Mouse (Mus musculus) liver, embryonic 12.5 days (tissue): ENCODE data around the gene Gm5134. TPM values are rescaled to one million over a fixed set of nuclear protein-coding genes. Genes with fewer than 3 reads are reported as not detected.

ENCODE experiments used
- ATAC-seq: fragments of 200-750 bp; cut with Nextera tagmentation; 2 replicates; pipeline ENCODE4 v1.8.0; 2017; ENCODE audit warnings: moderate number of reproducible peaks, mild to moderate bottlenecking, moderate library complexity
- H3K27ac ChIP-seq: fragments of 300-500 bp; sonication (generic); 2 replicates; pipeline ENCODE4 v1.5.1; 2016; ENCODE audit warnings: mild to moderate bottlenecking
- H3K27me3 ChIP-seq: fragments of 300-500 bp; sonication (generic); replicated peaks from 2 replicates; pipeline ENCODE4 v1.6.1; 2016; ENCODE audit warnings: mild to moderate bottlenecking, moderate library complexity
- H3K36me3 ChIP-seq: fragments of 300-500 bp; sonication (generic); 2 replicates; pipeline ENCODE4 v1.6.1; 2016; ENCODE audit warnings: mild to moderate bottlenecking, moderate library complexity
- H3K4me1 ChIP-seq: fragments of 300-500 bp; sonication (generic); 2 replicates; pipeline ENCODE4 v1.6.1; 2016
- H3K4me2 ChIP-seq: fragments of 300-500 bp; sonication (generic); 2 replicates; pipeline ENCODE4 v1.6.1; 2016; ENCODE audit warnings: mild to moderate bottlenecking, moderate library complexity
- H3K4me3 ChIP-seq: fragments of 300-500 bp; sonication (generic); 2 replicates; pipeline ENCODE4 v1.5.1; 2016; ENCODE audit warnings: mild to moderate bottlenecking, moderate library complexity
- H3K9ac ChIP-seq: fragments of 300-500 bp; sonication (generic); 2 replicates; pipeline ENCODE4 v1.6.1; 2016; ENCODE audit warnings: mild to moderate bottlenecking, moderate library complexity
- H3K9me3 ChIP-seq: fragments of 300-500 bp; sonication (generic); replicated peaks from 2 replicates; pipeline ENCODE4 v1.6.1; 2016; ENCODE audit warnings: mild to moderate bottlenecking, moderate library complexity
- WGBS: fragments of 180-500 bp; shearing (Covaris S2); methylation state at CpG from one replicate; pipeline ENCODE4 v1.1.7; 2016; ENCODE audit not compliant: insufficient replicate concordance; 5-methylcytosine and 5-hydroxymethylcytosine counted together
- polyA plus RNA-seq: library from polyadenylated mRNA; unstranded; fragments of >200 nt; fragmentation: Nextera tagmentation; extraction: Ambion mirVana; gene quantifications from 2 replicates; pipeline ENCODE4 v1.2.1, GENCODE M21; 2016

Gm5134 gene
- polyA plus RNA-seq, 1 experiment from 2014 or later: 0.07 TPM

DNA sequence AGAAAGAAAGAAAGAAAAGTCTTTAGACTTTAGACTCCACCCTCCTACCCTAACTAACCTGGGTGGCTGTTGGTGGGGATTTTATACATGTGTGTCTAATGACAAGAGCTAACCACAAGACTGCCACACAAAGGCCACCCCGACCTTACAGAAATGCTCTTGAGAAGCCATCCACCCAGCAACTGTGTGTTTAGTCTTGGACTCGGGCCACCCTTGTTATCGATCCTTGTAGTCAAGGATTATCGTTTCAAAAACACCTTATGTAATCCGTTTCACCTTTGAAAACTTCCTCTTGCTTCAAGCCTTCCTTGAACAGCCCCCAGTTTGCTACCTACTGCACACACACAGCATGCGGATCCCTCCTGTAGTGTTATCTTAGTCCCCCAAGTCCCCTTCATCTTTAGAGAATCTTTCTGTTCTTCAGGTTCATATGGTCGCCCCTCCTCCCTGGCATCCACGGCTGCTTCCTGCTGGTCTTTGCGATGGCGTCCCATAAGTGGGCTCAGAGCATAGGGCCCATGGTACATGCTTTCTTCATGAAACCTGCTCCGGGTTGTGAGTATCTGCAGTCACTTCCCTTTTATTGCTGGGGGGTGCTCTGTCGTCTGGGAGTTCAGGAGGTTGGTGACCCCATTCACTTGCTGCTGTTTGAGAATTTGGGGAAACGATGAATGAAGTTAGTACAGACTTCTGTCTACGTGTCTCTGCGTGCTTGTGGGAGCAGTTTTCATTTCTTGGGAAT lies 11.4 kb upstream of the Gm5134 start, which contains the start of gene Vpreb3:
Gene Vpreb3, plus strand, starts transcription at position 322 of the 742 bp plus-strand sequence.
- Histone ChIP-seq H3K4me1 (peaks cover 29% of the 10 kb centered on the region), H3K27me3 (peaks cover 15% of the 10 kb centered on the region)

GRCm38 (mm10) chr10:75944066-75944772 lies 10.1 kb upstream of the Gm5134 start:
- 56% methylated on average over 11 of the region's 11 CpGs for WGBS
- no peak overlapping the region for H3K27ac ChIP-seq
- H3K9me3 ChIP-seq: no peaks in the 10 kb centered on the region
- H3K4me1 ChIP-seq: peaks cover 19% of the 10 kb centered on the region
- H3K36me3 ChIP-seq: no peaks in the 10 kb centered on the region
- H3K27me3 ChIP-seq: peaks cover 29% of the 10 kb centered on the region
- no peak overlapping the region for H3K4me2 ChIP-seq
- H3K9ac ChIP-seq: no peak overlapping the region
- no peak for ATAC-seq
- H3K4me3 ChIP-seq: no peak overlapping the region

More for the DNA sequence above, 11.4 kb upstream of the Gm5134 start, which contains the start of gene Vpreb3:
- Histone ChIP-seq H3K9ac (no peak within 1 kb of the TSS), H3K4me3 (no peak within 1 kb of the TSS), H3K9me3 (no peaks in the 10 kb centered on the region), H3K4me2 (no peak within 1 kb of the TSS), H3K36me3 (peaks cover 2% of the 10 kb centered on the region; the same call in 1 of the 2 replicates), H3K27ac (no peak within 1 kb of the TSS)
- ATAC-seq: no peak
- 64% methylated on average over 15 of the region's 15 CpGs for WGBS

DNA sequence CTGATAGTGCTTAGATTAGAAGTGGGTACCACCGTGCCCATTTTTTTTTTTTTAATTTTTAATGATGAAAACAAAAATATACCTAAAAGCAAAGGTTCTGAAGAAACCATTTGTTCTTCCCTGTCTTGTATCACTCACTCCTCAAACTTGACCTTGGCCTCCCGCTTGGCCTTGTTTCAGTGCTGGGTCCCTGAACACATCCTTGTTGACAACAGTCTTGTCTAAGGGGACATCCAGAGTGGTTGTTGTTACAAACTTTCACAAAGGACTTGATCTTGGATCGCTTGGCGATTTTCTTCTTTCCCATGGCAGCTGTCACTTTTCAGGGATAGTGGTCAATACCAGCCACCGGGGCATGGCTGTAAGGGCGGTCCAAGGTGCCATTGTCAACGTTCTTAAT lies 9.1 kb upstream of the Gm5134 start:
- Histone ChIP-seq H3K27ac (no peak overlapping the region), H3K27me3 (peaks cover 38% of the 10 kb centered on the region), H3K4me1 (peaks cover 9% of the 10 kb centered on the region), H3K4me2 (no peak overlapping the region), H3K9me3 (no peaks in the 10 kb centered on the region), H3K4me3 (no peak overlapping the region), H3K9ac (no peak overlapping the region), H3K36me3 (no peaks in the 10 kb centered on the region)
- WGBS: 84% methylated on average over 7 of the region's 7 CpGs
- no peak for ATAC-seq

GRCm38 (mm10) chr10:75945896-75946295 lies 8.4 kb upstream of the Gm5134 start:
- Histone ChIP-seq H3K36me3 (no peaks in the 10 kb centered on the region), H3K4me1 (peaks cover 8% of the 10 kb centered on the region), H3K9me3 (no peaks in the 10 kb centered on the region), H3K27me3 (peaks cover 45% of the 10 kb centered on the region), H3K27ac (no peak overlapping the region), H3K9ac (no peak overlapping the region), H3K4me3 (no peak overlapping the region), H3K4me2 (no peak overlapping the region)
- 73% methylated on average over 7 of the region's 7 CpGs for WGBS
- ATAC-seq: no peak

GRCm38 (mm10) chr10:75948079-75948478 lies 6.2 kb upstream of the Gm5134 start:
- Histone ChIP-seq H3K4me1 (peaks cover 11% of the 10 kb centered on the region; the same call in 1 of the 2 replicates), H3K4me3 (no peak overlapping the region), H3K9me3 (no peaks in the 10 kb centered on the region), H3K9ac (no peak overlapping the region), H3K36me3 (no peaks in the 10 kb centered on the region), H3K27me3 (peaks cover 60% of the 10 kb centered on the region), H3K27ac (no peak overlapping the region), H3K4me2 (no peak overlapping the region)
- WGBS: 64% methylated on average over 5 of the region's 5 CpGs
- ATAC-seq: no peak

DNA sequence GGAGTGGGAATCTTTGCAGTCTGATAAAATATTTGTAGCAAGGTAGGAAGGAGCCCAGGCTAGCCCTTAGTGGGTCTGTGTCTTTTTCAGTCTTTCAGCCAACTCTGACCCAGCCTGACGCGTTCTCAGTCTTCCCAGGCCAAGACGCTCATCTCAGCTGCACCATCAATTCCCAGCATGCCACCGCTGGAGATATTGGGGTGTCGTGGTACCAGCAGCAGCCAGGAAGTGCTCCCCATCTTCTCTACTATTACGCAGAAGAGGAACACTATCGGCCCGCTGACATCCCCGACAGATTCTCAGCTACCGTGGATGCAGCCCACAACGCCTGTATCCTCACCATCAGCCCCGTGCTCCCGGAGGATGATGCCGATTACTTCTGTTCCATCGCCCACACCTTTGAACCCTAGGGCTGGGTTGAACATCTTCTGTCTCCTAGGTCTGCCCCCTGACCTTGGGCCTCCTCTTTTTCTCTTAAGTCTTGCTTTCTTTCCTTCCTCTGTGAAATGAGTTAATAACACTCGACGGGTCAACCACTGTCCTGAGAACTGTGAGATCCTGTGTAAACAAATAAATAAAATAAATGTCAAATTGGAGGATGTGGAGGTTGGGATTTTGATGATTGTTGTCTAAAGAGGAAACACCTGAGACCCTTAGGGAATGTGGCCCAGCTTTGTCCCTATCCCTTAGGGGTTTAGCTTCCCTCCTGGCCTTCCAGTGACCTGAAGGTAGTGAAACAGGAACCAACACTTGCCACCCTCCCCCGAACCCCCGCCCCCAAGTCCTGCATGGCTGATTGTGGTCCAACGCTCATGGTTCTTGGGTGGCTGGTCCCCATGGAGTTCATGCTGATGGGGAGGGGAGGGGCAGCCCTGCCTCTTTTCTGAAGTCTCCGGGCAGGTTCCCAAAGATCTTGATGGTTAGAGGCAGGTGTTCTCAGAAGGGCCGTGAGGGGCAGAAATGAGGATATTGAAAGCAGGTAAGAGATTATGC lies 5.0 kb upstream of the Gm5134 start:
- no peak for ATAC-seq
- no peak overlapping the region for H3K27ac ChIP-seq

GRCm38 (mm10) chr10:75950791-75951210 lies 3.5 kb upstream of the Gm5134 start:
- Histone ChIP-seq H3K4me2 (peak overlapping the region; percentile 69), H3K27me3 (peaks cover 80% of the 10 kb centered on the region)
- 8% methylated on average over 23 of the region's 23 CpGs for WGBS

More for the DNA sequence above, 5.0 kb upstream of the Gm5134 start:
- H3K4me2 ChIP-seq: no peak overlapping the region
- WGBS: 73% methylated on average over 22 of the region's 22 CpGs
- peaks cover 69% of the 10 kb centered on the region for H3K27me3 ChIP-seq
- H3K36me3 ChIP-seq: no peaks in the 10 kb centered on the region
- H3K4me3 ChIP-seq: no peak overlapping the region
- peaks cover 20% of the 10 kb centered on the region for H3K4me1 ChIP-seq
- H3K9me3 ChIP-seq: no peaks in the 10 kb centered on the region
- H3K9ac ChIP-seq: no peak overlapping the region

GRCm38 (mm10) chr10:75951424-75952050 lies 2.8 kb upstream of the Gm5134 start:
- peaks cover 75% of the 10 kb centered on the region for H3K27me3 ChIP-seq
- 3% methylated on average over 13 of the region's 13 CpGs for WGBS
- no peak overlapping the region for H3K27ac ChIP-seq
- no peak for ATAC-seq
- peaks cover 25% of the 10 kb centered on the region for H3K4me1 ChIP-seq
- H3K4me3 ChIP-seq: peak overlapping the region; percentile 48
- no peaks in the 10 kb centered on the region for H3K36me3 ChIP-seq
- peak overlapping the region; percentile 52; the same call in 1 of the 2 replicates for H3K9ac ChIP-seq
- H3K4me2 ChIP-seq: peak overlapping the region; percentile 69
- H3K9me3 ChIP-seq: no peaks in the 10 kb centered on the region

More at GRCm38 (mm10) chr10:75950791-75951210, 3.5 kb upstream of the Gm5134 start:
- peak overlapping the region; percentile 48 for H3K4me3 ChIP-seq
- peaks cover 25% of the 10 kb centered on the region for H3K4me1 ChIP-seq
- no peaks in the 10 kb centered on the region for H3K36me3 ChIP-seq
- H3K9me3 ChIP-seq: no peaks in the 10 kb centered on the region
- ATAC-seq: 0 out of 2 replicates have a peak, but pooled peaks have one; percentile 14
- peak overlapping the region; percentile 52 for H3K9ac ChIP-seq
- H3K27ac ChIP-seq: no peak overlapping the region

- H3K27me3 ChIP-seq: no peaks in the 10 kb centered on the region
- 0 out of 2 replicates have a peak, but pooled peaks cover 6% of the 10 kb centered on the region for H3K9me3 ChIP-seq
- H3K4me3 ChIP-seq: no peak overlapping the region
- no peak overlapping the region for H3K4me2 ChIP-seq
- no peak overlapping the region for H3K27ac ChIP-seq
- no peak for ATAC-seq
- H3K36me3 ChIP-seq: no peaks in the 10 kb centered on the region
- H3K9ac ChIP-seq: no peak overlapping the region
- H3K4me1 ChIP-seq: 0 out of 2 replicates have a peak, but pooled peaks cover 4% of the 10 kb centered on the region
- WGBS: 79% methylated on average over 10 of the region's 10 CpGs
Measured at GRCm38 (mm10) chr10:75973846-75974245, 19.5 kb downstream of the Gm5134 start.

GRCm38 (mm10) chr10:75975216-75975615 lies 20.9 kb downstream of the Gm5134 start:
- H3K4me1 ChIP-seq: 0 out of 2 replicates have a peak, but pooled peaks cover 4% of the 10 kb centered on the region
- no peak overlapping the region for H3K4me3 ChIP-seq
- H3K27me3 ChIP-seq: no peaks in the 10 kb centered on the region
- H3K36me3 ChIP-seq: no peaks in the 10 kb centered on the region
- H3K4me2 ChIP-seq: no peak overlapping the region
- 61% methylated on average over 5 of the region's 5 CpGs for WGBS
- no peak overlapping the region for H3K27ac ChIP-seq
- ATAC-seq: no peak
- 0 out of 2 replicates have a peak, but pooled peaks cover 6% of the 10 kb centered on the region for H3K9me3 ChIP-seq
- no peak overlapping the region for H3K9ac ChIP-seq
